Mouse (Mus musculus) frontal cortex, postnatal 10 days (tissue): ENCODE data around the gene Hspb7.
A peak's percentile ranks its signal among the peaks of the same experiment; 100 is the strongest.

ENCODE experiments used
- DNase-seq, 2 experiments: peaks; one replicate each; pipeline ENCODE4 v3.0.0; 2022; ENCODE audit warnings: low spot score in 2 of 2, mixed read lengths in 1 of 2

Gene Hspb7

DNA sequence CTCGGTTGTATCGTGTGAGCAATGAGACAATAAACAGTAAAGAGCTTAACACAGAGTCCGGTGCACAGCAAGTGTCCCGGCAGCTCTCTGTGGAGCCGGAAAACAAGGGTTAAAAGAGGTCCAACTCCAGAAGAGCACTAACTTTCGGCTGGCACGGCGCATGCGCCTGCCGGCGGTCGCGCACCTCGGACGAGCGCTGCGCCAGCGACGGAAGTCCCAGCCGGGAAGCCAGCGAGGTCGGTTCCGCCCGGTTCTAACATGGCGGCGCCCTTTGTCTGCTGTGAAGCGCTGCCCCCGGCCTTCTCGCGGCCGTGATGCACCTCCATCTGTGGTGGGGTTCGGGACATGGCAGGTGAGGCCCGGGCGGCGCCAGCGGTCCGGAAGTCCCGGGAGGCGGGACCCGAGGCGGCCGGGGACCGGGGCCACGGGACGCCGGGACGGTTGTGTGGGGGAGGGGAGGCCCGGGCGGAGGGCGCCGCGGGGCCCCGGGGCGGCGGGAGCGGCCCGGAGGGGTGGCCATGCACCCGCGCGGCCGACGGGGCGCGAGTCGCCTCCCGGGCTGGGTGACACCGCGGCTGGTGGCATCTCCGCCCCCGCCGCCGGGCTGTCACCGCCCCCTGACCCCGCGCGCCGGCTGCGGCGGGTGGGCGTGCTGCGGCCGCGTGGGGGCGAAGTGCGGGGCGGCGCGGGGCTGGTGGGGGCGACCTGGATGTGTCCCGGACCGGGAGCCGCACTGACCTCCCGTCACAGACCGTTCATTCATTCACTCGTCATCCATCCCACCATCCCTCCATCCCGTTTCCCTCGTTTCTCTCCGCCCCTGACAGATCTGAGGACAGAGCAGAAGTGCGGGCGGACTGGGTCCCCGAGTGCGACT, 24.1 kb downstream of the Hspb7 start, which contains the start of gene Zbtb17:
Zbtb17 (plus strand) TSS at position 204 of the 877 bp plus-strand sequence.
- peak; percentile 80 to 89 for DNase-seq

DNA sequence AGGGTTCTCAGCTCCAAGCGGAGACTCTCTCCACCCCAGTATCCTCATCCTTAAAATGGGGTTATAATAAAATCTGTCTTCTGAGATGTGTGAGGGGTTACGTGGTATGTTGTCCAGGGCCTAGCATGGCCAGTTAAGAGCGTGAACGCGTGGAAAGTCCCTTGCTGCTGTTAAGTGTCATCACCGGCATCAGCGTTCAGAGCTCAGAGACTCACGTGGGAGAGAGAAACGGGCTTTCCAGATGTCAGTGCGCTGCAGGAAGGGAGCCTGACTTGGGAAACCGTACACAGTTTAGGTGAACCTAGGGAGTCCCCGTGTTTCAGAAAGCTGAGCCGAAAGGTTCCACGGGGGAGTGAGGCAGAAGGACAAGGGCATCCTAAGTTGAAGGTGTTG, 24.7 kb downstream of the Hspb7 start:
- DNase-seq = no peak

- no peak for DNase-seq
These were observed 25.6 kb downstream of the Hspb7 start for GRCm38 (mm10) chr4:141446211-141446610.

- DNase-seq = no peak
These were observed 30.7 kb downstream of the Hspb7 start for GRCm38 (mm10) chr4:141451251-141451650.

- DNase-seq = no peak
These were observed 31.4 kb downstream of the Hspb7 start for GRCm38 (mm10) chr4:141451916-141452450.

GRCm38 (mm10) chr4:141454581-141455350, 34.2 kb downstream of the Hspb7 start:
- no peak for DNase-seq

DNA sequence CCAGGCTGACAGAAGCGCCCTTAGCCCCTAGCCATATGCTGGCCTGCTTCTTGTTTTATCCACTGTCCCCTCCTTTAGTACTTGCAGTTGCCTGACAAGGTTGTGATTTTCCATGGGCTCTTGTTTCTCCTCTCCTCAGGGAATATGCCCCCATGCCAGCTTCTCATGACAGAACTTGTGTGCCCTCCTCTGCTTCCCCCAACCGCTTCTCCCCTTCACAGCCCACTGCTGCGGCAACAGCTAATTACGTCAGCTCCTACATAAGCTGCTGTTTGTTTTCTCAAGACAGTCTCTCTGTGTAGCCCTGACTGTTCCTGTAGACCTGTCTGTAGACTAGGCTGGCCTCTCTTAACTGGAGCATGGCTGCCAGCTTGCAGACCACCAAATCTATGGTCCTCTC, 34.9 kb downstream of the Hspb7 start:
- no peak for DNase-seq

DNA sequence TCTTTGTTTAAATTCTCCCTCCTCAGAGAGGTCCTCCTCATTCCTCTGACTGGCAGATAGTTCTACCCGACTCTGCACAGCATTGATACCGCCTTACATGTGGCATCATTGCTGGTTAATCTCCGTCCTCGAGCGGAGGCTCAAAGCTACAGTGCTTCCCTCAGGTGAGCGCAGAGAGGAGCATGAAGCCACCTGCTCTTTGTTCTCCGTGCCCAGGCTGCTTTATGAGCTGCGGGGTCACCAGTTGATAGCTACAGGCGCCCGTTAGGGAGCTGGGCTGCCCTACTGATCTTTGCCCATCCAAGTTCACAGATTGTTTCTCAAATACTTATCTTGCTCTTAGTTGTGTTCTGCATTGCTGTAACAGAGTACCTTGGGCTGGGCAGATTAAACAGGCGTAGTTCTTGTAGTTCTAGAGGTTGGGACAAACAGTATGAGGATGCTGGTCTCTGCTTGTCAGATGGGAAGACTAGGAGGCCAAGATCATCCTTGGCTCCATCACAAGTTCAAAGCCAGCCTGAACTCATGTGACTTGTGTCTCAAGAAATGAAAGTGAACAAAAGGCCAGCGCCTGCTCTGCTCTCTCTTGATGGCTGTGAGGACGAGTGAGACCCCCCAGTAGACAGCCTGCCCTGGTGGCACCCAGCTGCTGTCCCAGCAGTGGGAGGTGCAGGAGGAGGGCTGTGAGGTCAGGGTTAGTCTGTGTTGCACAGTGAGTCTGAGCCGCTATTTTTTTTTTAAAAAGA, 35.8 kb downstream of the Hspb7 start:
- no peak for DNase-seq

- no peak for DNase-seq
These were observed 37.7 kb downstream of the Hspb7 start for GRCm38 (mm10) chr4:141458236-141458635.

GRCm38 (mm10) chr4:141458888-141459287, 38.3 kb downstream of the Hspb7 start:
- no peak for DNase-seq

GRCm38 (mm10) chr4:141459766-141460165, 39.2 kb downstream of the Hspb7 start:
- DNase-seq = no peak

DNA sequence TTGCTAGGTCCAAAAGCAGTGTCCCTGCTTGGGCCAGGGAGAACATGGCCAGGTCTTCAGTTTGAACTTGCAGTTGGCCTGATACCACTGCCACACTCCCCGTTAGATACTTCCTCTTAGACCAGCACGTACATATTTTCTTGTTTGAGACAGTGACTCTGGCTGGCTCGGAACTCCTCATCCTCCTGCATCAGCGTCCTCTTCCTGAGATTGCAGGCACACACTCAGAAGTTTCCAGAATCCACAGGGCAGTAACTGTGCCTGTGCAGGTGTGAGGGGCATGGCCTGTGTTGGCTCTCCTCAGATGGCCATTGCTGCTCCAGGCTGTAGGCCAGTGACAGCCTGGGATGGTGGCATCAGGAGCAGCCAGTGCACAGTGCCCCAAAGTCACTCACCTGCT, 39.9 kb downstream of the Hspb7 start:
- no peak for DNase-seq

GRCm38 (mm10) chr4:141461088-141461487, 40.5 kb downstream of the Hspb7 start:
- DNase-seq = no peak

- no peak for DNase-seq
These were observed 41.0 kb downstream of the Hspb7 start for GRCm38 (mm10) chr4:141461576-141461975.

DNA sequence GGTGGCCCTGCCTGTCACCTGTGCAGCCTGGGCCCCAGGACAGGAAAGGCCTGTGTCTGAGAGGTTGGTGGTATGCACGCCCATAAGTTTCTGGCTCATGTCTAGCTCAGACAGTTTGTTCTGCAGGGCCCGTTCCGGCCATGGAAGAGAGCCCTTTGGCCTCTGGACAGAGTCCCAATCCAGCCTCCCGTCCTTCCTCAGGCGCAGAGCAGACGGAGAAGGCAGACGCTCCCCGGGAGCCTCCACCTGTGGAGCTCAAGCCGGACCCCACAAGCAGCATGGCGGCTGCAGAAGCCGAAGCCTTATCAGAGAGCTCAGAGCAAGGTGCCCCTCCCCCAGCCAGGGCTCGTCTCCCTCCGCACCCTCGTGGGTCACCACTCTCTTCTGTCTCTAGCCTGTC, 42.9 kb downstream of the Hspb7 start:
- DNase-seq = no peak

DNA sequence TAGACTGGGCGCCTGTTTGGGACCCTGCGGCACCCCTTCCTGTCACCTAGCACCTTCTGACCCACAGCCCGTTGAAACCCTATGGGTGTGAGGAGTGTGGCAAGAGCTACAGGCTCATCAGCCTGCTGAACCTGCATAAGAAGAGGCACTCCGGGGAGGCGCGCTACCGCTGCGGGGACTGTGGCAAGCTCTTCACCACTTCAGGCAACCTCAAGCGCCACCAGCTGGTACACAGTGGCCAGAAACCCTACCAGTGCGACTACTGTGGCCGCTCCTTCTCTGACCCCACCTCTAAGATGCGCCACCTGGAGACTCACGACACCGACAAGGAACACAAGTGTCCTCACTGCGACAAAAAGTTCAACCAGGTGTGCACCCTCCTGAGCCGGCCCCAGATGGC, 44.1 kb downstream of the Hspb7 start:
- no peak for DNase-seq

GRCm38 (mm10) chr4:141465512-141466288, 45.1 kb downstream of the Hspb7 start:
- no peak for DNase-seq

DNA sequence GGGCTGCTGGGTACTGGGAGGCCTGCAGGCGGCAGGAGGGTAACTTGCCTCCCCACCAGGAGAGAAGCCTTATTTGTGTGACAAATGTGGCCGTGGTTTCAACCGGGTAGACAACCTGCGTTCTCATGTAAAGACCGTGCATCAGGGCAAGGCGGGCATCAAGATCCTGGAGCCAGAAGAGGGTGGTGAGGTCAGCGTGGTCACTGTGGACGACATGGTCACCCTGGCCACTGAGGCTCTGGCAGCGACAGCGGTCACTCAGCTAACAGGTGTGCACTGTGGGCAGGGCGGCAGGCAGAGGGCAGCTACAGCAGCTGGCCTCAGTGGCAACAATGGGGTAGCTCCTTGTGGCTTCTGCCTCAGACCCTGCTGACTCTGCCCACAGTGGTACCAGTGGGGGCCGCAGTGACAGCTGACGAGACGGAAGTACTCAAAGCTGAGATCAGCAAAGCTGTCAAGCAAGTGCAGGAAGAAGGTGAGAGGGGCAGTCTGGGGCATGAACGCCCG, 45.8 kb downstream of the Hspb7 start:
- DNase-seq = no peak

GRCm38 (mm10) chr4:141466844-141467580, 46.4 kb downstream of the Hspb7 start:
- DNase-seq = no peak

GRCm38 (mm10) chr4:141467581-141467927, 47.0 kb downstream of the Hspb7 start:
- DNase-seq = no peak
